Mouse (Mus musculus) left cerebral cortex, adult 9 months (tissue): ENCODE data around the gene Zfp786.
"Not testable (repeated sequence)": the region's sequence is repeated elsewhere in the genome, so short reads cannot be mapped to it uniquely, and the experiment has no call there.

Experiments
- DNase-seq, 2 experiments: peaks; one replicate each; pipeline ENCODE4 v3.0.0; 2022; ENCODE audit warnings: low spot score in 2 of 2

The Zfp786 gene

DNA sequence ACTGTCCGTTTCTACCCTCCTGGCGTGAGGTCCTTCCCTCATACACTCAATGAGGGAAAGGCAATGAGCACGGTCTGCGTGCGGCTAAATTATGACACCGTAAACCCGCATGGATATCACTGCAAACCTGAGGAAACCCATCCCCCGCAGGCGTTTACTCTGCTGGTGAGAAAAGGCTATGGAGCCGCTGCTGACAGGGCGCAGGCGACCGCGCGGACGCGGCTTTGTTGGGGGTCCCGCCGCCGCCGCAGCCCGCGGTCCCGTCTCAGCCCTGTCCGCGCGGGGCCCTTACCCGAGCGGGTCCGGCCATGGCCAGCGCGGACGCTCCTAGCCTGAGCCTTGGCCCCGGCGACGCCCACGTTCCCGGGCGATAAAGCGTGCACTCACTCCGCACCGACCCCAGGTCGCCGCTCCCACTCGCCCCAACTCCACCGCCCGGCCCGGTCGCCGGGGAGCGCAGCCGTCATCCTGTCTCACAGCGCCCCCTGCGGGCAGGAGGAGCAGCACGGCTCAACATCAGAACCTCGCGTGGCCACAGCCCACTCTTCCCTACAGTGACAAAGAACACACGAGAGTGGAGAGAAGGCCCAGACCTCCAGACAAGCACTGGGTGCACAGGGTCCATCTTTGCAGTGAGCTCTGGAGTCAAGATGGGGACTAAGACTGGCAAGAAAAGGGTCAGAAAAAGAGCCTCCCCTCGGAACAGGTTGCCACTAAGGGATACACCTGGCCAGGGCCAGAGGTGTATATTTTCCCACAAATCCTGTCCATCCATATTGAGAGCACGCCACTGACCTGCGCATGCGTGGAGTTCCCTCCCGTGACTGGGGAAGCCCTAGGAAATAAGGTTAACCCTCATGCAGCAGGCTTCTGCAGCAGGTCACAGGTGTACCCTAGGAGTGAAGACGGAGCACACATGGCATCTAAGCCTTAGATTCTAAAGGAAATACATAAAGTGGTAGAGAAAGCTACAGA, at the start of gene Zfp786:
Gene Zfp786, minus strand, starts transcription at position 764 of the 975 bp plus-strand sequence.
- DNase-seq: peak; percentile 70 to 90

- DNase-seq: no peak
These were observed 49.5 kb upstream of the Zfp786 start for GRCm38 (mm10) chr6:47880166-47880565.

GRCm38 (mm10) chr6:47879049-47879716, 48.5 kb upstream of the Zfp786 start:
- no peak for DNase-seq

- DNase-seq: no peak
These were observed 47.9 kb upstream of the Zfp786 start for GRCm38 (mm10) chr6:47878593-47878992.

DNA sequence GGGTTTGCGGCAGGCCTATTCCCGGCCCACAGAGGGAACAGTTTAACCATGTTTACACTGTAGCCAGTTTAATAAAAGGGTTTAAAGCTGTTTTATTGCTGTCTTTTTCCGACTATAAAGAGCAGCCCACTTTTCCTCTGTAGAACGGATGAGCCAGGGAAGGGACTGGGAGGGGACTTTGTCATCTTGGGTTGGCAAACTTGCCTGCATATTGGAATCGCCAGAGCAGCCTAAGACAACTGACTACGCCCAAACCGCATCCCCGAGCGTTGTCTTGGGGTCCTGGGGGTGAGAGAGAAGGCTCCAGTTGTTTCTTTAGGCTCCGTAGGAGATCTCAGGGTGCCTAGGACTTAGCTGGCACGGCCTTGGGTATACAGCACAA, 47.5 kb upstream of the Zfp786 start:
- peak in 1 of 2 experiments; percentile 23 for DNase-seq

DNA sequence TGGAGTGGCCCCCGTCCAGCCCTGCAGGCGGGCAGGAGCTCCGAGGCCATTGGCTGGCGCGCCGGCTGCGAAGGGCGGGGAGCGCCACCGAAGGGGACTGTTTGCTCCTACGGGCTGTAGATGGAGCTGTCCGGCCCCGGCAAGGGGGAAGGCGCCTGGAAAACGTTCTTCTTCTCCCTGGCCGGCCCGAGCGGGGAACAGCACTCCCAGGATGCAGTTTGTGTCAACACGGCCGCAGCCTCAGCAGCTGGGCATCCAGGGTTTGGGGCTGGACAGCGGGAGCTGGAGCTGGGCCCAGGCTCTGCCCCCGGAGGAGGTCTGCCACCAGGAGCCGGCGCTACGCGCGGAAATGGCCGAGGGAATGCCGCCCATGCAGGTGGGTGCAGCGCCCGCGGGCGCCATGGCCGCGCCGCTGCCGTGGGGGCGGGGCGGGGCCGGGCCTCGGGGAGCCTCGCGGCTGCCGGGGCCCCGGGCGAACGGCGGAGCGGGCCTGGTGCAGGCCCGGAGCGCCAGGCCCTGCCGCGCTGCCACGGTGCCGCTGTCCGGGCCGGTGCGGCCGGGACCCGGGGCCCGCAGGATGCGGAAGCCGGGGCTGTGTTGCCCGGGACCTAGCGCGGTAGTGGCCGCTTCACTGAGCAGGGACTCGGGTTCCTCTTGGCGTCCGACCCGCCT, 46.9 kb upstream of the Zfp786 start:
- peak; percentile 76 to 89 for DNase-seq

DNA sequence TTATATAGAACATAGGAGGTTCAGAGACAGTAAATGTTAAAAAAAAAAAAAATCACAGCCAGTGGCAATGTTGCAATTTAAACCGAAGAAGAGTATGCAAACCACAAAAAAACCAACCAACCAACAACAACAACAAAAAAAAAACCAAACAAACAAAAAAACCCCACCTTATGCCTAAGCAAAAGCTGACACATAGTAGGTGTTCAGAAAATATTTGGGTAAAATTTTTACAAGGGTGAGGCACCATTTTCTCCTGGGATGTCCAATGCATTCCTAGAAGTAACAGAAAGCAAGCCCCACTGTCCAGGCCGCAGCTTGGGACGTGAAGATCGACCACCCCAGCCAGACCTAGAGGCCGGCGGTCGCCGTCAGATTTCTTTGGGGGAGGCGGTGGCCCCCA, 46.4 kb upstream of the Zfp786 start, which contains the start of gene Zfp282:
Gene Zfp282, plus strand, starts transcription at position 147 of the 400 bp plus-strand sequence.
- DNase-seq: no peak

GRCm38 (mm10) chr6:47872266-47872665, 41.6 kb upstream of the Zfp786 start:
- DNase-seq: no peak

DNA sequence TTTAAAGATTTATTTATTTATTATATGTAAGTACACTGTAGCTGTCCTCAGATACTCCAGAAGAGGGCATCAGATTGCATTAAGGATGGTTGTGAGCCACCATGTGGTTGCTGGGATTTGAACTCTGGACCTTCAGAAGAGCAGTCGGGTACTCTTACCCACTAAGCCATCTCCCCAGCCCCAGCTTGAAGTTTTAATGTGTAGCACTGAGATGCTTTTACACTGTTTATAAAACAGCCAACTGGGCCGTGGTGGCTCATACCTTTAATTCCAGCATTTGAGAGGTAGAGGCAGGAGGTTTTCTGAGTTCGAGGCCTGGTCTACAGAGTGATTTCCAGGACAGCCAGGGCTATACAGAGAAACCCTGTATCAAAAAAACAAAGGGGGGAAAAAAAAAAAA, 27.1 kb upstream of the Zfp786 start:
- DNase-seq: not testable (repeated sequence)

DNA sequence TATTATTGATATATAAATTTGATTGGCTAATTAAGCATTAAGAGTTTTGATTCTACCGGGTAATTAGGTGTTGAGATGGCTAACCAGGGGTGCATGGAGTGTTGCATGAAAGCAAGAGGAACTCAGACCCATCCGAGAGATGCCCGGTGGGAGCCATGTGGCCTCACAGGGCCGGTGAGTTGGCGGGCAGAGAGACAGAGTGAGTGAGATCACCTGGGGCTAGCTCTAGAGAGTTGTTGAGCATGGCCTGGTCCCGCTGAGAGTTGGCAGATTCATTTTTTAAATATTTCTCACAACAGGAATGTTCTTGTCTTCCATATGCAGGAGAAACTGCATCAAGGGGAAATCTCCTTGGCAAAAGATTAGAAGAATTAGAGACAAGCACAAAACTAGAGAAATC, 26.6 kb upstream of the Zfp786 start:
- DNase-seq: no peak

- DNase-seq: no peak
These were observed 15.1 kb upstream of the Zfp786 start for GRCm38 (mm10) chr6:47845779-47846178.

DNA sequence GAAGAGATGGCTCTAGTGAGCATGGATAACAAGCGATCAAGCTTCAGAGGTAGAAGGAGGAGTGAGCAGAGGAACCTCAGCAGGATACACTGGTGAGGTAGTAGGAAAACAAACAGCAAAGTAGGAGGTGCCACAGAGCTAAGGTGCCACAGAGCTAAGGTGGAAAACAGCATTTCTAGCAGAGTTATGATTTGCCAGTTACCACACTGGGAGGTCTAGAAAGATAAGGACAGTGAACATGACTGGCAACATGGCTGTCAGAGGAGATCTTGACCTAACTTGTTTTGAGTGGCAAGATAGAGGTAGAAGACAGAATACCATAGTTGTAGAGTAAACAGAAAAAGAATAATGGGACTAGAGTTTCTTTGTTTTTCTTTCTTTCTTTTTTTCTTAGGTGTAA, 11.7 kb upstream of the Zfp786 start:
- DNase-seq: no peak

DNA sequence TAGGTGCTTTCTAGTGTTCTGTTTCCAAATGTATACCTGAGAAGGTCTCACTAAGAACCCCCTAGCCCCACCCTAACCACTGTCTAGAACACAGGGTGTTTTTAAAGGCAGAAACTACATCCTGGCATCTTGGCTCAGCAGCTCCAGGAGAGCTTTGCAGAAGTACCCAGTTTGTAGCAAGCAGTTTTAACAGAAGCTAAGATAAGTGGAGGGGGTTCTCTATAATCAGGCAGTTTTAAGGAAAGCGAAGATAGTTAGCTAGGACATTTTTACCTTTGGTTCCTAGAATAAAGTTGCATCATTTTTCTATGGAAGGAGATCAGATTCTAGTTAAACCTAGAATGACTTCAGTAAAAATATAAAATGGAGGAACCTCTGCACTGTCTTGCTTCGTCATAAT, 11.2 kb upstream of the Zfp786 start:
- no peak for DNase-seq

DNA sequence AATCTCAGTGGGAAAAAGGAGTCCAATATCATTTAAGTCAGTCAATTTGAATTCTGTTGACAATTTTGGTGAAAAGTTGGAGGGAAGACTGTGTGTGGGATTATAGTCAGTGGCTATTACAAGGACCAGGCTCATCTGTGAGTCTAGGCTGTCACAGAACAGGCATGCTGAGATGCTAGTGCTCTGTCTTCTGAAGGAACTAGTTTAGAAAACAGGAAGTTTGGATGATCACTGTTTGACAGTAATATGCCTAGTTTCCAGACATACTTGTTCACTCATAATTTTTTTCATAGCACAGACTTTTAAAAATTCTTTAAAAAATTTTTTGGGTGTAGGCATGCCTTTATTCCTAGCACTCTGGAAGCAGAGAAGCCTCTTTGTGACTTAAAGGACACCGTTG, 10.4 kb upstream of the Zfp786 start:
- no peak for DNase-seq

DNA sequence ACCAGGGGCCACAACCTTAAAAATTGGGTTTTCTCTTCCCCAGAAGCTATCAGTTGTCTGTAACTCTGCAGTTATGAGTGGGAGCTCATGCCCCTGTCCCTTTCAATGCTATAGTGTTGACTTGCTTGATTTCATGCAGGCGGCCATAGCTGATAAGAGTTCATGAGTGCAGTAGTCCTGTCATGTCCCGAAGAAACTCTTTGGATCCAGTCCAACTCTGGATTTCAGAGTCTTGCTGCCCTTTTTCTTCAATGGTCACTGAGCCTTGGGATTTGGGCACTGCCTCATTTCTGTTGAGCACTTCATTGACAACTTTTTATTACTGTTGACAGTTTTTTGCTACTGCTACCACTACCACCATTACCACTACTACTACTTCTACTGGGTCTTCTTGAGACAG, 7.0 kb upstream of the Zfp786 start:
- DNase-seq: no peak

DNA sequence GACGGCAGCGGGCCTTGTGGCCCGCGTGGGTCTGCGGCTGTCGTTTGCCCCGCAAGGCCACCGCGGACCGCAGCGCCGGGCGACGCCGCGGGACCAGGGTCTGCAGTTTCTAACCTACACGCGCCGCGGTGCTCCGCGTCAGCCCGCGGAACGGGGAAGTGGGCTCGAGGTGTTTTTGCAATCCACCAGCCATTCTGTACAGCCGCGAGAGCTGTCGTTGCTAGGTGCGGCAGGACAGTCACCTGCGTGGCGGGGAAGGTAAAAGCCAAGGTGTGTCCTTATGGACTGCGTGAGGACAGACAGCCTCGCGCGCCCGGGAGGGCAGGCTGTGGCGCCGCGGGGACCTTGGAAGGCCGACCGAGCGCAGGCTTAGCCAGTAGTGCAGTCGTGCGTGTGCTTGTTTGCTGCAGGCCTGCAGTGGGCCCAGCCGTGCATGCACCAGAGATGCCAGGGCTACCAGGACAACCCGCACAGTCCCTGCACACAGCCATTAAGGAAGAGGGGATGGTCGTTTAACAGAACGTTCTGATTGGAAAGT, 5.4 kb upstream of the Zfp786 start:
- peak in 1 of 2 experiments; percentile 44 for DNase-seq

GRCm38 (mm10) chr6:47835482-47835983, 4.9 kb upstream of the Zfp786 start, which contains the start of gene Zfp398:
Gene Zfp398 (plus strand): TSS chr6:47835661.
- peak; percentile 82 to 95 for DNase-seq

GRCm38 (mm10) chr6:47832220-47832619, 1.6 kb upstream of the Zfp786 start:
- DNase-seq: no peak

- DNase-seq: no peak
These were observed 1.7 kb downstream of the Zfp786 start for GRCm38 (mm10) chr6:47828950-47829349.

DNA sequence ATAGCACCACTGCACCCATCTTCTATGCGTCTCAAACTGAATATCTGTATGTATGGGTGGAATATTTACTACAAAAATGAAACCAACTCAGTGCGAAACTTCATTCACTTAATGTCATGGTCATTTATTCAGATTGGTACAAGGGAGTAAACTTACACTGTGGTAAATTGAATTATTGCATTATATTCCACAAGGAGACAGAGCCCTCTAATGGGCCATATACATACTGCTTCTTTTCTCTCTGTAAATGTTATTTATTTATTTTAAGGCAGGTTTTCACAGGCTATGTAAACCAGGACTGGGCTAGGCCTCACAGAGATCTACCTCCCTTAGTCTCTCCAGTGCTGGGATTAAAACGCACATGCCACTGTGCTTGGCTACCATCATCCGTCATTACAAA, 3.2 kb downstream of the Zfp786 start:
- DNase-seq: no peak

DNA sequence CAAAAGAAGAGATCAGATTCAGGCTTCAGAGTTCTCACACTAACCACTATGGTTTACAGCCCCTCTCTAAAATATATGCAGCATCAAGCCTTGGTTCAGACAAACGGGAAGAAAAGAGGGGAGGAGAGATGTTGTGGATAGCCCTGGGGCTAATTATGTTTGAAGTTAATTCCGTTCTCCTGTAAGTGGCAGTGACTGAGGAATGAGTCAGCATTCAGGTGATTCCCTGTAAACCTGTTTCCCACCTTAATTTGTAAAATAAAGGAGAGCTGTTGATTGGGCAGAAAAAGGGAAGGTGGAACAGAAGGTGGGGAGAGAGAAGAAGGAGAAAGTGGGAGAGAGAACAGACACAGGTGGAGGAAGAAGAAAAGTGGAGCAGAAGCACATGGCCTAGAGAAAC, 6.4 kb downstream of the Zfp786 start:
- DNase-seq: no peak

DNA sequence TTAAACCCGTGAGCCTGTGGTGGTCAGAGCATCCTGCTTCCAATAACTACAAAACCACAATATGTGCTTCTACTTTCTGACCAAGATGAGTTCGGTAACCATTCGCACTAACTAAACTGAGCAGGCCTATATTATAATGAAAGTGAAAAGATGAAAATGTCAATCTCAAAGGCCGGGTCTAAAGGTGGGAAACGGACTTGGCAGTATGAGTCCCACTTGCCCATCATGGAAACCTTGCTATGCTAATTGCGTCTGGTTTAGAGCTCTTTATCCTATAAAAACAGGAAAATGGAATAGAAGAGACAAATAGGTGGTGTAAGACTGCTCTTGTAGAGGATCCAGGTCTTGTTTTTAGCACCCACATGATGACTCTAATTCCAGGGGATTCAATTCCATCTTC, 8.9 kb downstream of the Zfp786 start:
- DNase-seq: no peak
